Mouse (Mus musculus): Measurements from ENCODE around the gene Elovl3. TPM values are rescaled to one million over a fixed set of nuclear protein-coding genes. Genes with fewer than 3 reads are reported as not detected.

Gene Elovl3
- polyA plus RNA-seq, 2 experiments: 0.85 TPM; not detected in 1

GRCm38 (mm10) chr19:46094144-46094543 is 37.6 kb upstream of the Elovl3 start:
- Histone ChIP-seq H3K36me3 (ENCODE audit: control insufficient read depth, insufficient read depth, low read length) (no peaks in the 10 kb centered on the region), H3K9me3 (ENCODE audit: control insufficient read depth, low read length) (no peaks in the 10 kb centered on the region), H3K4me1 (ENCODE audit: control insufficient read depth, insufficient read depth, low read length) (no peaks in the 10 kb centered on the region), H3K9ac (ENCODE audit: low read depth, low read length, severe bottlenecking) (no peak overlapping the region), H3K4me3 (replicated peaks; ENCODE audit: low read length) (no peak overlapping the region), H3K4me2 (replicated peaks; ENCODE audit: low read depth, low read length, severe bottlenecking) (no peak overlapping the region), H3K27me3 (ENCODE audit: control insufficient read depth, insufficient read depth, low read length) (no peaks in the 10 kb centered on the region), H3K27ac (replicated peaks; ENCODE audit: low read depth, low read length) (no peak overlapping the region)
- ATAC-seq (ENCODE audit: low FRiP score, low read depth): no peak
- WGBS: 88% methylated on average over 2 of the region's 2 CpGs
- no peak for TF ChIP-seq POLR2A (IDR thresholded peaks at IDR 0.05; ENCODE audit: borderline replicate concordance, extremely low read depth, insufficient read depth, insufficient read length)
- DNase-seq (ENCODE audit: low spot score): no peak

- no peak for TF ChIP-seq POLR2A (IDR thresholded peaks at IDR 0.05; ENCODE audit: borderline replicate concordance, extremely low read depth, insufficient read depth, insufficient read length)
- no peak overlapping the region for H3K4me3 ChIP-seq (replicated peaks; ENCODE audit: low read length)
- H3K27me3 ChIP-seq (ENCODE audit: control insufficient read depth, insufficient read depth, low read length): no peaks in the 10 kb centered on the region
- no peaks in the 10 kb centered on the region for H3K4me1 ChIP-seq (ENCODE audit: control insufficient read depth, insufficient read depth, low read length)
- ATAC-seq (ENCODE audit: low FRiP score, low read depth) (no peak), DNase-seq (ENCODE audit: low spot score) (no peak)
- no peak overlapping the region for H3K9ac ChIP-seq (ENCODE audit: low read depth, low read length, severe bottlenecking)
- H3K4me2 ChIP-seq (replicated peaks; ENCODE audit: low read depth, low read length, severe bottlenecking): no peak overlapping the region
- no peaks in the 10 kb centered on the region for H3K9me3 ChIP-seq (ENCODE audit: control insufficient read depth, low read length)
- WGBS: 82% methylated on average over 4 of the region's 4 CpGs
- H3K27ac ChIP-seq (replicated peaks; ENCODE audit: low read depth, low read length): no peak overlapping the region
- H3K36me3 ChIP-seq (ENCODE audit: control insufficient read depth, insufficient read depth, low read length): no peaks in the 10 kb centered on the region
These were observed 36.4 kb upstream of the Elovl3 start for GRCm38 (mm10) chr19:46095291-46095690.

- WGBS: 76% methylated on average over 5 of the region's 5 CpGs
- Histone ChIP-seq H3K4me2 (replicated peaks; ENCODE audit: low read depth, low read length, severe bottlenecking) (no peak overlapping the region), H3K4me1 (ENCODE audit: control insufficient read depth, insufficient read depth, low read length) (no peaks in the 10 kb centered on the region), H3K27me3 (ENCODE audit: control insufficient read depth, insufficient read depth, low read length) (no peaks in the 10 kb centered on the region), H3K9ac (ENCODE audit: low read depth, low read length, severe bottlenecking) (no peak overlapping the region), H3K36me3 (ENCODE audit: control insufficient read depth, insufficient read depth, low read length) (no peaks in the 10 kb centered on the region), H3K4me3 (replicated peaks; ENCODE audit: low read length) (no peak overlapping the region), H3K27ac (replicated peaks; ENCODE audit: low read depth, low read length) (no peak overlapping the region), H3K9me3 (ENCODE audit: control insufficient read depth, low read length) (no peaks in the 10 kb centered on the region)
- no peak for DNase-seq (ENCODE audit: low spot score)
- no peak for TF ChIP-seq POLR2A (IDR thresholded peaks at IDR 0.05; ENCODE audit: borderline replicate concordance, extremely low read depth, insufficient read depth, insufficient read length)
- ATAC-seq (ENCODE audit: low FRiP score, low read depth): no peak
These were observed 35.3 kb upstream of the Elovl3 start for GRCm38 (mm10) chr19:46096396-46096795.

- no peaks in the 10 kb centered on the region for H3K4me1 ChIP-seq (ENCODE audit: control insufficient read depth, insufficient read depth, low read length)
- no peak for ATAC-seq (ENCODE audit: low FRiP score, low read depth)
- WGBS: 92% methylated on average over 3 of the region's 3 CpGs
- H3K27ac ChIP-seq (replicated peaks; ENCODE audit: low read depth, low read length): no peak overlapping the region
- H3K9me3 ChIP-seq (ENCODE audit: control insufficient read depth, low read length): no peaks in the 10 kb centered on the region
- H3K4me3 ChIP-seq (replicated peaks; ENCODE audit: low read length): no peak overlapping the region
- TF ChIP-seq POLR2A (IDR thresholded peaks at IDR 0.05; ENCODE audit: borderline replicate concordance, extremely low read depth, insufficient read depth, insufficient read length): no peak
- H3K36me3 ChIP-seq (ENCODE audit: control insufficient read depth, insufficient read depth, low read length): no peaks in the 10 kb centered on the region
- no peaks in the 10 kb centered on the region for H3K27me3 ChIP-seq (ENCODE audit: control insufficient read depth, insufficient read depth, low read length)
- H3K4me2 ChIP-seq (replicated peaks; ENCODE audit: low read depth, low read length, severe bottlenecking): no peak overlapping the region
- no peak overlapping the region for H3K9ac ChIP-seq (ENCODE audit: low read depth, low read length, severe bottlenecking)
- DNase-seq (ENCODE audit: low spot score): no peak
These were observed 32.1 kb upstream of the Elovl3 start for GRCm38 (mm10) chr19:46099561-46099960.

GRCm38 (mm10) chr19:46103437-46104186 is 28.1 kb upstream of the Elovl3 start:
- no peak for ATAC-seq (ENCODE audit: low FRiP score, low read depth)
- Histone ChIP-seq H3K27ac (replicated peaks; ENCODE audit: low read depth, low read length) (no peak overlapping the region), H3K4me2 (replicated peaks; ENCODE audit: low read depth, low read length, severe bottlenecking) (no peak overlapping the region), H3K9me3 (ENCODE audit: control insufficient read depth, low read length) (no peaks in the 10 kb centered on the region), H3K9ac (ENCODE audit: low read depth, low read length, severe bottlenecking) (no peak overlapping the region), H3K4me1 (ENCODE audit: control insufficient read depth, insufficient read depth, low read length) (no peaks in the 10 kb centered on the region), H3K36me3 (ENCODE audit: control insufficient read depth, insufficient read depth, low read length) (no peaks in the 10 kb centered on the region), H3K4me3 (replicated peaks; ENCODE audit: low read length) (no peak overlapping the region), H3K27me3 (ENCODE audit: control insufficient read depth, insufficient read depth, low read length) (no peaks in the 10 kb centered on the region)
- no peak for DNase-seq (ENCODE audit: low spot score)
- WGBS: 87% methylated on average over 6 of the region's 6 CpGs
- TF ChIP-seq POLR2A (IDR thresholded peaks at IDR 0.05; ENCODE audit: borderline replicate concordance, extremely low read depth, insufficient read depth, insufficient read length): no peak

All from limb, embryonic 14.5 days (tissue).